Mouse (Mus musculus) macrophage (primary cell): ENCODE data around the gene Celsr1. TPM values are rescaled to one million over a fixed set of nuclear protein-coding genes. Genes with fewer than 3 reads are reported as not detected.
"Not testable (repeated sequence)": the region's sequence is repeated elsewhere in the genome, so short reads cannot be mapped to it uniquely, and the experiment has no call there.

Experiments
- H3K27ac ChIP-seq: fragments of 350-480 bp; formaldehyde crosslinking; 2 replicates; pipeline ENCODE4 v1.9.0; 2021
- H3K36me3 ChIP-seq: fragments of 350-480 bp; formaldehyde crosslinking; 2 replicates; pipeline ENCODE4 v1.9.0; 2021; ENCODE audit errors: inconsistent target
- H3K4me3 ChIP-seq: fragments of 350-480 bp; formaldehyde crosslinking; 2 replicates; pipeline ENCODE4 v1.9.0; 2021; ENCODE audit errors: inconsistent target
- H3K79me2 ChIP-seq: fragments of 350-480 bp; formaldehyde crosslinking; 2 replicates; pipeline ENCODE4 v1.9.0; 2021; ENCODE audit errors: inconsistent target
- WGBS: methylation state at CpG from one replicate; pipeline ENCODE4 v1.1.7; 2026; ENCODE audit warnings: inconsistent platforms; ENCODE audit not compliant: missing documents; 5-methylcytosine and 5-hydroxymethylcytosine counted together
- polyA plus RNA-seq: library from polyadenylated mRNA; stranded (reverse); fragments of 250-400 nt; gene quantifications from 3 replicates; pipeline ENCODE4 v1.2.4, GENCODE M21; 2018; ENCODE audit warnings: inconsistent platforms

Celsr1 gene
- polyA plus RNA-seq, 1 experiment from 2014 or later, result not detected

DNA sequence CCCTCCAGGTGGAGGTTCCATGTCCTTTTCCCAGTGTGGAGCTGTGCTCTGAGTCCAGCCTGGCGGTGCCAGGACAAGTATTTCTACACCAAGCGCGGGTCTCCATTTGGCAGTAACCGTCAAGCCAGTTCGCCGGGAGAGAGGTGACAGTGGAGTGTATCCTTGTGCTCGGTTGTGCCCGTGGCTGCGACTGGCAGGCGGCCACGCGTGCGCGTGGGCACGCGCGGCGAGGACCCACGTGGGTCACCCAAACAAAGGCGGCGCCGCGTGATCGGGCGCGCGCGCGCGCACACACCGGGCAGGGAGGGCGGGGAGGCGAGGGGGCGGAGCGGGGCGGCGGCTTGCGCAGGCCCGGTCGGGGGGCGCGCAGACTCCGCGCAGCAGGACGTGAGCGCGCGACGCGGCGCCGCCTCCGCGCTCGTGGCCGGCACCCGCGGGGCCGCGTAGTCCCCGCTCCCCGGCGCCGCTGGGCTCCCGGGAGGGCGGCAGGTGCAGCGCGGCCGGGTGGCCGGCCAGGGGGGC is 24.9 kb upstream of the Celsr1 start:
- no peak overlapping the region for H3K27ac ChIP-seq
- WGBS, result 0% methylated on average over 48 of the region's 70 CpGs
- H3K79me2 ChIP-seq, result no peaks in the 10 kb centered on the region
- no peaks in the 10 kb centered on the region for H3K36me3 ChIP-seq
- peak overlapping the region; percentile 15; the same call in 1 of the 2 replicates for H3K4me3 ChIP-seq

GRCm38 (mm10) chr15:86057908-86058307 is 24.3 kb upstream of the Celsr1 start:
- WGBS, result 55% methylated on average over 7 of the region's 7 CpGs
- no peaks in the 10 kb centered on the region for H3K36me3 ChIP-seq
- H3K4me3 ChIP-seq, result peak overlapping the region; percentile 15; the same call in 1 of the 2 replicates
- H3K79me2 ChIP-seq, result no peaks in the 10 kb centered on the region
- H3K27ac ChIP-seq, result no peak overlapping the region

DNA sequence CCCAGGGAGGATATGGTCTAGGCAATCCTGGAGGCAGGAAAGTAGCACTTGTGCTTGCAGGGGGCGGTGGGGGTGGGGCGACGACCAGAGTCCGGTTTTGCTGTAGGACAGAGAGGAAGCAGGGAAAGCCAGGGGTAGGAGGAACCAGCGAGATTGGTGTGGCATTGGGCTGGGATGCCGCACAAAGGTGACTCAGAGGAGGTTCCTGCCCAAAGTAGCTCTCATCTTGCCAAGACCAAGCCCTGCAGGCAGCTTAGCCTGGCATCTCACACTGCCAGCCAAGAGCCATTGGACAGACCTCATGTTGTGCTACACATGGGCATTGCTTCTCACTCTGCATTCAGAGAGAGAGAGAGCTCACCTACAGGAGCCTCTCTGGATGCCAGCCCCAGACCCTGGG is 23.8 kb upstream of the Celsr1 start, which contains the start of gene Gramd4:
TSS of gene Gramd4 (plus strand) at position 283 of the 400 bp plus-strand sequence.
- H3K4me3 ChIP-seq, result peak within 1 kb of the TSS; percentile 15; the same call in 1 of the 2 replicates
- WGBS, result 26% methylated on average over 6 of the region's 6 CpGs
- no peaks in the 10 kb centered on the region for H3K79me2 ChIP-seq
- H3K27ac ChIP-seq, result no peak within 1 kb of the TSS
- H3K36me3 ChIP-seq, result no peaks in the 10 kb centered on the region

GRCm38 (mm10) chr15:86056221-86056760 is 22.7 kb upstream of the Celsr1 start:
- no peak overlapping the region for H3K27ac ChIP-seq
- 68% methylated on average over 5 of the region's 5 CpGs for WGBS
- no peak overlapping the region for H3K4me3 ChIP-seq
- no peaks in the 10 kb centered on the region for H3K36me3 ChIP-seq
- no peaks in the 10 kb centered on the region for H3K79me2 ChIP-seq

- H3K27ac ChIP-seq, H3K4me3 ChIP-seq, H3K79me2 ChIP-seq, H3K36me3 ChIP-seq: not testable (repeated sequence)
- 75% methylated on average over 2 of the region's 3 CpGs for WGBS
These were observed 21.3 kb upstream of the Celsr1 start for GRCm38 (mm10) chr15:86054861-86055260.

DNA sequence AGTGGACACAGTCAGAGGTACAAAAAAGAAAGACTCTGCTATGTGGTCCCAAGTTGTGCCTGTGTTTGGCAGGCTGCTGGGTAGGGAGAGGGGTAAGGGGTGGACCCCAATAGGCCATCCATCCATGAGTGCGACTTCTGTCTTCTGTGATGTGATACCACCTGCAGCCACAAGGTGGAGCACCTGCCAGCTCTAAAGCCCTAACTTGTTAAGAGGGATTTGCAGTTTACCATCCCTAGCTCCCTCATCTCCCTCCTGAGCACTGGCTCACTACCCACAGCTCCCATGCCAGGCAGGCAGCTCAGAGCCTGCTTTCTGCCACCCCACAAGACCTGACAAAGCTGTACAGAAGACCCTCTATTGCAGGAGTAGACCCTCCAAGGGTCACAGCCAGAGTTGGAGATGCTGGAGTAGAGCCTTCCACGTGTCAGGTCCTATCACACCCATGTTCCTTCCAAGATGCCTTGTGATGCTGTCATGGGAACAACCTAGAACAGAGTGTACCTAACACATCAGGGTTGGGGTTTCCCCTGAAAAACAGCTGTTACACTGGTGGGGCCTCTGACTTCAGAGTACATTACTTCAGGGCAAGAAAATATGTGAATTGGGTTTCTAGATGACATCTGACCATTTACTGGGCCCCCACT is 20.4 kb upstream of the Celsr1 start:
- WGBS, result 42% methylated on average over 2 of the region's 2 CpGs
- H3K27ac ChIP-seq, result no peak overlapping the region
- no peaks in the 10 kb centered on the region for H3K79me2 ChIP-seq
- no peaks in the 10 kb centered on the region for H3K36me3 ChIP-seq
- no peak overlapping the region for H3K4me3 ChIP-seq

DNA sequence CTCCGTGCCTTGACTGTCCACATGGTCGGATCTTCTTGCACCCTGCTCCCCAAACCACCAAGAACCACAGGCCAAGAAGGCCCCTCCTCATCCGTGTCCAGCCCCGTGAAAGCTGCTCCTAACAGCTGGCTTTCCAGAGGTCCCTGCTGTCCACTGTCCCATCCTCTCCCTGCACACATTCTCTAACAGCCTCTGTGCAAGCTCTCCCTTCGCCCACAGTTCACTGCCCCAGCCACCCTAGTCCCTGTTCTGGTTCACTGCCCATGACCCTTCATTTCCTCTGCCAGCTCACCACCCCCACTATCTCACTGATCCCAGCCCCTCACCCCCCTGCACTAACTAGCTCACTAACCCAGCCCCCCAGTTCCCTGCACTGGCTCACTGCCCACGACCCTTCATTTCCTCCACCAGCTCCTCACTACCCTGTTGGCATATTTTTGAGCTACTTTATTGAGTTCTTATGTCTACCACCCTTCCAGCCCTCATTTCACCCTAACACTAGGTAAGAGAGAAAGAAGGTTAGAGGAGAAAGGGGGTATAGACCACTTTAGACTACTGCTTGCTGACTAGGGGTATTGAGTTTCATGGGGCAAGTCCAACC is 18.4 kb upstream of the Celsr1 start:
- Histone ChIP-seq H3K27ac (no peak overlapping the region), H3K4me3 (no peak overlapping the region), H3K79me2 (no peaks in the 10 kb centered on the region), H3K36me3 (no peaks in the 10 kb centered on the region)
- WGBS, result 77% methylated on average over 6 of the region's 6 CpGs

DNA sequence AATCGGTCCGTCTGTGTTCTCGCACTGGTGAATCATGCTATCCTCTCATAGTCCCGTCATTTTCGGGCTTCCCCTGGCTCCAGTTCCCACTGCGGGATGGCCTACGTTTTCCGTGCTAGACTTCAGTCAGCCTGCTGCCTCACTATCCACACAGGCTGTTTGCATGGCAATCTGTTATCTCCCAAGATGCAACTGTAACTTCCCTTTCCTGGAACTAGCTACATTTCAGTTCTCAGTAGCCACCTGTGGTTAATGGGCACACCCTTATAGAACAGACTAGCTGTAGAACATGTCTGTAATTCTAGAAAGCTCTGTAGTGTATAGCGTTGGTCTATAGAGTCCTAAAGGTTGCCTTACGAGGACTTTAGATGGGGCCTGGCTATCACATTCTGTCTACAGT is 17.6 kb upstream of the Celsr1 start:
- Histone ChIP-seq H3K79me2 (no peaks in the 10 kb centered on the region), H3K27ac (no peak overlapping the region), H3K4me3 (no peak overlapping the region), H3K36me3 (no peaks in the 10 kb centered on the region)
- 2% methylated on average over 10 of the region's 10 CpGs for WGBS

DNA sequence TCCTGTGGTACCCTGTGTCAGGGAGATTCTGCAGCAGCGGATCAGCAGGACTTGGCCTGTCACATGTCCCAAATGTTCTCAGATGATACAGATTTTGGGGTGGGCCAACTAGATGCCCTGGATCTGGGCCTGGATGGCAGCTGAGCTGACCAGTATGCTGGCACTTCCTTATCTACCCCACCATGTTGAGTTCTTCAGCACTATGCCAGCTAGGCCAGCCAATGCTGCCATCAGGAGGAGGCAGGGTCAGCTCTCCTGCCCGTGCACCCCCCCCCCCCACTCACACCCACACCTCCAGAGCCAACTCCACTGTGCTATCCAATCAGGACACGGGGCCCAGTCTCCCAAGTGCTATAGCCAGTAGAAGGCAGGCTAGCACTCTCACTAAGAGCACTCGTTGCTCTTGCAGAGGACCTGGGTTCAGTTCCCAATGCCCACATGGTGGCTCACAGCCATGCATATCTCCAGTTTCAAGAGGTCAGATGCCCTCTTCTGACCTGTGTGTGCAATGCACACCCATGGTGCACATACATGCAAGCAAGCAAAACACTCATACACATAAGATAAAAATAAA is 16.7 kb upstream of the Celsr1 start:
- H3K27ac ChIP-seq, result no peak overlapping the region
- no peaks in the 10 kb centered on the region for H3K36me3 ChIP-seq
- no peaks in the 10 kb centered on the region for H3K79me2 ChIP-seq
- WGBS, result 100% methylated on average over 3 of the region's 4 CpGs
- H3K4me3 ChIP-seq, result no peak overlapping the region

DNA sequence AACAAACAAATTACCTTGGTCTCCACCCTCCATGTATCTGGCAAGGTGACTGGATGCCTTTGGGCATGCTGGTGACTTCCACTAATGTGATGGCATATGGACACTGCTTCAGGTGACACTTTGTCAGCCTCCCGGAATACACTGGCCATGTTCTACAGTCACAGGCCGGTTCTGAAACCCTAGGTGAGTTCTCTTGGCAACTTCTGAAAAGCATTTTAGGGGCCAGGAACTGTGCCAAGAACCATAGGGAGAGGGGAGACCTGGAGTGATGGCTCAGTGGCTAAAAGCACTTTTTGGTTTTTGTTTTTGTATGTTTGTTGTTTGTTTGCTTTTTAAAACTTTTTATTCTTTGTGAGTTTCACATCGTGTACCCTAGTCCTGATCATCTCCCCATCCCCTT is 15.9 kb upstream of the Celsr1 start:
- no peak overlapping the region for H3K27ac ChIP-seq
- 93% methylated on average over 3 of the region's 3 CpGs for WGBS
- no peak overlapping the region for H3K4me3 ChIP-seq
- H3K36me3 ChIP-seq, result no peaks in the 10 kb centered on the region
- no peaks in the 10 kb centered on the region for H3K79me2 ChIP-seq

DNA sequence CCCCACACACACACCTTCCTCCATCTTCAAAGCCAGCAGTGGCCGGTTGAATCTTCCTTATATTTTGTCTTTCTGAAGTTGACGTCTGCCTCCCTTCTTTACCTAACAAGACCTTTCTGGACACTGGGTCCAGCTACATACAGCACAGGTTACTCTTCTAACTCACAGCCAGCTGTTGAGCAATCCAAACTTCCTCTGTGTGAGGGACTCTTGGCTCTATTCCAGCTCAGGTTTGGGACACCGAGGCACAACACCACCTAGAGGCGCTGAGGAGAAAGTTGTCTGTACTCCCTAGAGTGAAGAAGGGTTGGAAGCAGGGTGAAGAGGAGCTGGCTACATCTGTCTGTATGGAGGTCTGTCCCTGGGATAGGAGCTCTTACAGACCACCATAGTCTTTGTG is 8.8 kb upstream of the Celsr1 start:
- WGBS, result 6% methylated on average over 3 of the region's 4 CpGs
- H3K4me3 ChIP-seq, result no peak overlapping the region
- H3K27ac ChIP-seq, result no peak overlapping the region
- no peaks in the 10 kb centered on the region for H3K36me3 ChIP-seq
- no peaks in the 10 kb centered on the region for H3K79me2 ChIP-seq

DNA sequence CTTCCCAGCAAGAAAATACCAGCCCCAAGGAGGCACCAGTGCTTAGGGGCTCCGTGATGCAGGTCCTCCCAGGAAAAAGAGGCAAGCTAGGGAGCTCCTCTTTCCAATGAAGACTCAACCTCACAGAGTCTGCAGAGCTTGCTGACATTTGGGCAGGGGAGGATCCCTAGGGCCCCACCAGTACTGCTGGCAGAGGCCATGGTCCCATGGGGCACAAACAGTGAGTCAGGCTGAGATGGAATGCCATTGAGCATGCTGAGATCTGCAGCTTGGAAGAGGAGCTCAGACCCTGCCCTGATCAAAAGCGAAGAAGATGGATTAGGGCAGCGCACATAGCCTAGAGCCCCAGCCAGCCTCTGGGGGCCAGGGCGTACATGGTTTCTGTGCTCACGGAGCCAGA is 7.8 kb upstream of the Celsr1 start:
- 90% methylated on average over 5 of the region's 5 CpGs for WGBS
- Histone ChIP-seq H3K36me3 (no peaks in the 10 kb centered on the region), H3K27ac (no peak overlapping the region)

GRCm38 (mm10) chr15:86038802-86039201 is 5.2 kb upstream of the Celsr1 start:
- H3K36me3 ChIP-seq, result no peaks in the 10 kb centered on the region
- no peak overlapping the region for H3K4me3 ChIP-seq

More for the DNA sequence above, 7.8 kb upstream of the Celsr1 start:
- Histone ChIP-seq H3K79me2 (no peaks in the 10 kb centered on the region), H3K4me3 (no peak overlapping the region)

GRCm38 (mm10) chr15:86035913-86036312 is 2.3 kb upstream of the Celsr1 start:
- Histone ChIP-seq H3K36me3 (no peaks in the 10 kb centered on the region), H3K79me2 (no peaks in the 10 kb centered on the region), H3K27ac (no peak overlapping the region), H3K4me3 (no peak overlapping the region)
- 60% methylated on average over 1 of the region's 3 CpGs for WGBS

More at GRCm38 (mm10) chr15:86038802-86039201, 5.2 kb upstream of the Celsr1 start:
- H3K27ac ChIP-seq, result no peak overlapping the region
- WGBS, result 0% methylated on average over 2 of the region's 2 CpGs
- no peaks in the 10 kb centered on the region for H3K79me2 ChIP-seq
